Mouse (Mus musculus) liver, postnatal 0 days (tissue): ENCODE measurements at regions not wholly inside any gene's neighbourhood (a gene's known extent, or its start where the extent isn't known, plus 50 kb on each side); places are given as distances from the start of the nearest gene placed in this dataset.
"Not testable (repeated sequence)": the region's sequence is repeated elsewhere in the genome, so short reads cannot be mapped to it uniquely, and the experiment has no call there.

Experiments used
- ATAC-seq: fragments of 200-750 bp; cut with Nextera tagmentation; 2 replicates; pipeline ENCODE4 v1.8.0; 2017; ENCODE audit warnings: mild to moderate bottlenecking, moderate library complexity
- DNase-seq: peaks from one replicate; pipeline ENCODE4 v3.0.0-alpha.2; 2016
- H3K27ac ChIP-seq: fragments of 300-500 bp; sonication (generic); 2 replicates; pipeline ENCODE4 v1.5.1; 2014; ENCODE audit warnings: antibody characterized with exemption, moderate library complexity, mild to moderate bottlenecking, low read depth
- H3K27me3 ChIP-seq: fragments of 300-500 bp; sonication (generic); 2 replicates; pipeline ENCODE4 v1.6.1; 2014; ENCODE audit warnings: low read length, control low read depth, mixed read lengths; ENCODE audit not compliant: insufficient read depth
- H3K36me3 ChIP-seq: fragments of 300-500 bp; sonication (generic); replicated peaks from 2 replicates; pipeline ENCODE4 v1.6.1; 2014; ENCODE audit warnings: mild to moderate bottlenecking, control low read depth, low read length, moderate library complexity, mixed read lengths; ENCODE audit not compliant: insufficient read depth
- H3K4me1 ChIP-seq: fragments of 300-500 bp; sonication (generic); 2 replicates; pipeline ENCODE4 v1.6.1; 2014; ENCODE audit warnings: antibody characterized with exemption, mild to moderate bottlenecking, control low read depth; ENCODE audit not compliant: insufficient read depth
- H3K4me2 ChIP-seq: fragments of 300-500 bp; sonication (generic); 2 replicates; pipeline ENCODE4 v1.6.1; 2014; ENCODE audit warnings: low read depth, mild to moderate bottlenecking, low read length, moderate library complexity, mixed read lengths
- H3K4me3 ChIP-seq: fragments of 300-500 bp; sonication (generic); 2 replicates; pipeline ENCODE4 v1.5.1; 2014; ENCODE audit warnings: low read depth, low read length
- H3K9ac ChIP-seq: fragments of 300-500 bp; sonication (generic); replicated peaks from 2 replicates; pipeline ENCODE4 v1.6.1; 2014; ENCODE audit warnings: mild to moderate bottlenecking, moderate library complexity
- H3K9me3 ChIP-seq: fragments of 300-500 bp; sonication (generic); 2 replicates; pipeline ENCODE4 v1.6.1; 2016; ENCODE audit warnings: mild to moderate bottlenecking, control low read depth, low read length, mixed read lengths
- CTCF ChIP-seq: sonication (generic); IDR thresholded peaks from 2 replicates; pipeline ENCODE4 v1.5.1; 2016; ENCODE audit warnings: antibody characterized with exemption, low read depth
- EP300 ChIP-seq: IDR thresholded peaks from 2 replicates; pipeline ENCODE4 v1.6.1; 2016; ENCODE audit warnings: antibody characterized with exemption, low read depth, mild to moderate bottlenecking
- WGBS: fragments of 180-500 bp; shearing (Covaris S2); extraction: QIAGEN DNeasy Blood & Tissue Kit; methylation state at CpG from one replicate; pipeline ENCODE4 v1.1.7; 2014; ENCODE audit not compliant: insufficient replicate concordance; 5-methylcytosine and 5-hydroxymethylcytosine counted together

GRCm38 (mm10) chr13:57056786-57057185 is 161.0 kb upstream of the Trpc7 start:
- Histone ChIP-seq H3K27me3 (no peaks in the 10 kb centered on the region), H3K4me3 (no peak overlapping the region), H3K4me2 (no peak overlapping the region), H3K4me1 (no peaks in the 10 kb centered on the region), H3K27ac (no peak overlapping the region), H3K36me3 (no peaks in the 10 kb centered on the region), H3K9ac (no peak overlapping the region), H3K9me3 (no peaks in the 10 kb centered on the region)
- ATAC-seq (no peak), DNase-seq (peak; percentile 10)
- no peak for TF ChIP-seq EP300
- no peak for TF ChIP-seq CTCF
- 75% methylated on average over 15 of the region's 15 CpGs for WGBS

- no peak for TF ChIP-seq EP300
- TF ChIP-seq CTCF, result no peak
- Histone ChIP-seq H3K4me3 (no peak overlapping the region), H3K9me3 (no peaks in the 10 kb centered on the region), H3K27me3 (no peaks in the 10 kb centered on the region), H3K27ac (no peak overlapping the region), H3K4me2 (no peak overlapping the region), H3K4me1 (no peaks in the 10 kb centered on the region), H3K9ac (no peak overlapping the region), H3K36me3 (no peaks in the 10 kb centered on the region)
- ATAC-seq (no peak), DNase-seq (peak; percentile 4)
- WGBS, result 80% methylated on average over 12 of the region's 12 CpGs
Measured at GRCm38 (mm10) chr13:57055409-57056195, 159.8 kb upstream of the Trpc7 start.

- no peak for ATAC-seq
- peak; percentile 6 for DNase-seq
- Histone ChIP-seq H3K9me3 (no peaks in the 10 kb centered on the region), H3K27ac (no peak overlapping the region), H3K4me1 (no peaks in the 10 kb centered on the region), H3K27me3 (no peaks in the 10 kb centered on the region), H3K4me3 (no peak overlapping the region), H3K9ac (no peak overlapping the region), H3K36me3 (no peaks in the 10 kb centered on the region), H3K4me2 (no peak overlapping the region)
- TF ChIP-seq EP300, result no peak
- no peak for TF ChIP-seq CTCF
- 58% methylated on average over 4 of the region's 4 CpGs for WGBS
Measured at GRCm38 (mm10) chr13:57053361-57053760, 157.6 kb upstream of the Trpc7 start.

DNA sequence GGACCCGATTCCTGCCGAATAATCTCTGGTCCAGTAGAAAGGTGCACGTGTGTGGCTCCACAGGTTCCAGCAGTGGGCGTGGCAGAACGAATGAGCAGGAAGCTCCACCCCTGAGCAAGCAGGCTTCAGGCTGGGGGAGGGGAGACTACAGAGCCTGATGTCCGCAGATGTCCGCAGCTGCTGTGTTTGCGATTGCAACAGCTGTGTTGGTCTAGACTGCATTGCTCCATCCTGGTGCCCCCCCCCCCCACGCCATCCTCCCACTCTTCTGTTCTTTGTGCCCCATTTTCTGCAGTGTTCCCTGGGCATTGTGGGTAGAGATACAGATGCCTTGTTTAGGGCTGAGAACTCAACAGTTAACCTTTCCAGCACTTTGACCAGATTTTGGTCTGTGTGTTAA is 150.3 kb upstream of the Trpc7 start:
- H3K9ac ChIP-seq, H3K9me3 ChIP-seq, H3K4me2 ChIP-seq, H3K4me3 ChIP-seq, H3K27ac ChIP-seq, H3K27me3 ChIP-seq, H3K4me1 ChIP-seq, H3K36me3 ChIP-seq: not testable (repeated sequence)
- WGBS, result 26% methylated on average over 6 of the region's 9 CpGs
- ATAC-seq (peak; percentile 91), DNase-seq (peak; percentile 61)

DNA sequence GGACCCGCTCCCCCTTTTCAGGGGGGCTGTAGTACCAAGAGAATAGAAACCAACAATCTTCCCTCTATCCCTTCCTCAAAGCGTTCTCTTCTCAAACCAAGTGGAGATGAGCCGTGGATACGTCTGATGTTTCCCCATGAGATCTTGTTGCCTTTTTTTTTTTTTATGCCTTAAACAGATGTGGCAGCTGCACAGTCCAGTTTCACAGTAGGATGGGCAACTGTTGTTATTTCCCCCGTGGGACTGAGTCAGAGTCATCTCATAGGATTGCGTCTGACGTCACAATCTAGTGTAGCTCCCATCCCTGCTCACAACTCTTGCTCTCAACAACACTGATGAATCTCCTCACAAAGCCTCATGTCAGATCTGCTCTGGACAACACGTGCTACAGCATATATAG is 148.7 kb upstream of the Trpc7 start:
- no peaks in the 10 kb centered on the region for H3K27me3 ChIP-seq
- DNase-seq, result no peak
- H3K4me1 ChIP-seq, result no peaks in the 10 kb centered on the region
- H3K9ac ChIP-seq, result no peak overlapping the region
- H3K36me3 ChIP-seq, result no peaks in the 10 kb centered on the region
- no peak overlapping the region for H3K27ac ChIP-seq
- ATAC-seq, result no peak
- no peaks in the 10 kb centered on the region for H3K9me3 ChIP-seq
- H3K4me3 ChIP-seq, result no peak overlapping the region
- H3K4me2 ChIP-seq, result no peak overlapping the region
- 83% methylated on average over 8 of the region's 8 CpGs for WGBS
- TF ChIP-seq CTCF, result no peak
- no peak for TF ChIP-seq EP300

DNA sequence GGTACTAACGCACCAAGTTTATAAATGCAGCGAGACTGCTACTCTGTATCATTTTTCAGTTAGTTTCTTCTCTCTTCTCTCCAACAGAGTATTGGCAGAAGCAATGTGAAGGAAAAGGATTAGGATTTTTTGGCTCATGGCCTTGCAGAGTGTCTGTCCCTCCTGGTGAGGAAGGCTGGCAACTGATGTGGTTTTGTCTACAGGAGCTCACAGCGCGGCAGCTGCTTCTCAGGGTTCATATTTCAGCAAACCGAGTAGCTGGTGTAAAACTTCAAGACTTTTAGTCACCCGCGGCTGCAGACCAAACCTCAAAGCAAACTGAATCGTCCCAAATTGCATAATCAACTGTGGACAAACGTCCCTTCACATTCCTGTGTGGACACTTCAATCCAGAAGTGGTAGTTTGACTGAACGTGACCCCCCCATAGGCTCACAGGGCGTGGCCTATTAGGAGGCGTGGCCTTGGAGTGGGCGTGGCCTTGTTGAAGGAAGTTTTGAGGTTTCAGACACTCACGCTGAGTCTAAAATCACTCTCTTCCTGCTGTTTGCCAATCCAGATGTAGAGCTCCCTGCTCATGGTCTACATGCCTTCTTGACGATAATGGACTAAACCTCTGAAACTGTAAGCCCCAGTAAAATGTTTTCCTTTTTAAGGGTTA is 147.7 kb upstream of the Trpc7 start:
- H3K27me3 ChIP-seq, result no peaks in the 10 kb centered on the region
- H3K9ac ChIP-seq, result no peak overlapping the region
- no peaks in the 10 kb centered on the region for H3K4me1 ChIP-seq
- TF ChIP-seq EP300 (no peak), CTCF (no peak)
- WGBS, result 62% methylated on average over 15 of the region's 15 CpGs
- no peak overlapping the region for H3K4me2 ChIP-seq
- no peak overlapping the region for H3K27ac ChIP-seq
- H3K9me3 ChIP-seq, result no peaks in the 10 kb centered on the region
- no peaks in the 10 kb centered on the region for H3K36me3 ChIP-seq
- ATAC-seq (no peak), DNase-seq (no peak)
- H3K4me3 ChIP-seq, result no peak overlapping the region
